Mouse (Mus musculus) liver, adult 2 months (tissue): ENCODE results near the gene Zan.

Experiments used
- CTCF ChIP-seq: fragments of 200-500 bp; IDR thresholded peaks from 2 replicates; pipeline ENCODE4 v1.5.1; 2011; ENCODE audit warnings: low read depth, low read length, control low read depth
- POLR2A ChIP-seq: fragments of 200-500 bp; IDR thresholded peaks from 2 replicates; pipeline ENCODE4 v1.6.1; 2011; ENCODE audit warnings: low read length, control low read depth; ENCODE audit not compliant: insufficient read depth; ENCODE audit errors: extremely low read depth

DNA sequence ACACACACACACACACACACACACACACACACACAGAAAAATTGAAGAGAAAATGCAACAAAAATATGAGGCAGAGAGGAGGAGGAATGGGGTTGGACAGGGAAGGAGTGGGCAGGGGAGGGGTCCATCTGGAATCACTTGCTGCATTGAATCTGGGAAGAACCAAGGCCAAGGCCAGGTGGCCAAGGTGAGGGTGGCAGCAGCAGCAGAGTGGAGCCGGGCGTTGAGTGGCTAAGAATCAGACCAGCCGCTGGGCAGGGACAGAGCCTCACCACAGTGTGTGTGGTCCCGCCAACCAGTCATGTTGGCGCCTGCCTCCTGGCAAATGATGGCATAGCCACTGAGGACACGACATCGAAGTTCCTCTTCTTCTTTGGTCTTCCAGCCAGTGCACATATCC lies 93.4 kb downstream of the Zan start:
- no peak for TF ChIP-seq CTCF
- no peak for TF ChIP-seq POLR2A
